Mouse (Mus musculus) hindbrain, embryonic 13.5 days (tissue): ENCODE results near the gene Olig3. TPM values are rescaled to one million over a fixed set of nuclear protein-coding genes. Genes with fewer than 3 reads are reported as not detected.

ENCODE experiments used
- ATAC-seq: fragments of 200-750 bp; cut with Nextera tagmentation; 2 replicates; pipeline ENCODE4 v1.8.0; 2017; ENCODE audit warnings: moderate TSS enrichment; ENCODE audit not compliant: low FRiP score
- H3K27ac ChIP-seq: fragments of 300-500 bp; sonication (generic); 2 replicates; pipeline ENCODE4 v1.5.1; 2015; ENCODE audit warnings: inconsistent platforms, mild to moderate bottlenecking, moderate library complexity
- H3K27me3 ChIP-seq: fragments of 300-500 bp; sonication (generic); 2 replicates; pipeline ENCODE4 v1.6.1; 2015; ENCODE audit warnings: mild to moderate bottlenecking, inconsistent platforms
- H3K36me3 ChIP-seq: fragments of 300-500 bp; sonication (generic); 2 replicates; pipeline ENCODE4 v1.6.1; 2015; ENCODE audit warnings: mild to moderate bottlenecking, inconsistent platforms
- H3K4me1 ChIP-seq: fragments of 300-500 bp; sonication (generic); replicated peaks from 2 replicates; pipeline ENCODE4 v1.6.1; 2015; ENCODE audit warnings: inconsistent platforms
- H3K4me2 ChIP-seq: fragments of 300-500 bp; sonication (generic); 2 replicates; pipeline ENCODE4 v1.6.1; 2015; ENCODE audit warnings: inconsistent platforms, mild to moderate bottlenecking, moderate library complexity
- H3K4me3 ChIP-seq: fragments of 300-500 bp; sonication (generic); 2 replicates; pipeline ENCODE4 v1.5.1; 2015; ENCODE audit warnings: mild to moderate bottlenecking, inconsistent platforms
- H3K9ac ChIP-seq: fragments of 300-500 bp; sonication (generic); 2 replicates; pipeline ENCODE4 v1.6.1; 2015; ENCODE audit warnings: mild to moderate bottlenecking, inconsistent platforms
- H3K9me3 ChIP-seq: fragments of 300-500 bp; sonication (generic); 2 replicates; pipeline ENCODE4 v1.6.1; 2016; ENCODE audit warnings: inconsistent platforms
- WGBS: fragments of 180-500 bp; shearing (Covaris S2); methylation state at CpG from one replicate; pipeline ENCODE4 v1.1.7; 2015; 5-methylcytosine and 5-hydroxymethylcytosine counted together
- polyA plus RNA-seq: library from polyadenylated mRNA; unstranded; fragments of >200 nt; fragmentation: Nextera tagmentation; extraction: Ambion mirVana; gene quantifications from 2 replicates; pipeline ENCODE4 v1.2.1, GENCODE M21; 2015

The Olig3 gene
- polyA plus RNA-seq: 14.5 and 29.9 TPM in 2 replicates

DNA sequence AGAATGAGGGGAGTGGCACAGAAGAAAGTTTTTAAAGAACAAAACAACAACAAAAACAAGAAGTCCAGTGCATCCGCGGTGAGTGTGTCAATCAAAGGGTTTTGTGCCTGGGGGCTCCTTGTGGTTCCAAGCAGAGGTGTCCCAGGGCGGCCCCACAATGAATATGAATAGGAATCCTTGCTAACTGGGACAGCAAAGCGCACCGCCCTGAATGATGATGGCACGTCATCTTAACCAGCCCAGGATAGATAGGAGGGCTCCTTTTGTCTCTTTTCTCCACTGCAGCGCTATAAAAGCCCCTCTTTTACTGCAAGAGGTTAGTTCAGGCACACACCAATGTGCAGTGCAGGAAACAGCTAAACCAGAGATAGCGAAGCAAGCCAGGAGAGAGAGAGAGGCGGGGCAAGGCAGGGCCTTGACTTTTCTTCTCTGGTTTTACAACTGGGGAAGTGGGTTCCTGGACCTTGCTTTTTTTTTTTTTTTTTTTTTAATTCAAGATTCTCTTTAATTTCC is at the start of gene Olig3:
Gene Olig3, plus strand, starts transcription at position 463 of the 513 bp plus-strand sequence.
- Histone ChIP-seq H3K9ac (peak within 1 kb of the TSS; percentile 67), H3K4me2 (peak within 1 kb of the TSS; percentile 52), H3K9me3 (no peaks in the 10 kb centered on the region), H3K36me3 (no peaks in the 10 kb centered on the region), H3K27me3 (peaks cover 96% of the 10 kb centered on the region), H3K27ac (peak within 1 kb of the TSS; percentile 69), H3K4me3 (peak within 1 kb of the TSS; percentile 38), H3K4me1 (peaks cover 21% of the 10 kb centered on the region)
- WGBS: 3% methylated on average over 9 of the region's 9 CpGs
- no peak for ATAC-seq

DNA sequence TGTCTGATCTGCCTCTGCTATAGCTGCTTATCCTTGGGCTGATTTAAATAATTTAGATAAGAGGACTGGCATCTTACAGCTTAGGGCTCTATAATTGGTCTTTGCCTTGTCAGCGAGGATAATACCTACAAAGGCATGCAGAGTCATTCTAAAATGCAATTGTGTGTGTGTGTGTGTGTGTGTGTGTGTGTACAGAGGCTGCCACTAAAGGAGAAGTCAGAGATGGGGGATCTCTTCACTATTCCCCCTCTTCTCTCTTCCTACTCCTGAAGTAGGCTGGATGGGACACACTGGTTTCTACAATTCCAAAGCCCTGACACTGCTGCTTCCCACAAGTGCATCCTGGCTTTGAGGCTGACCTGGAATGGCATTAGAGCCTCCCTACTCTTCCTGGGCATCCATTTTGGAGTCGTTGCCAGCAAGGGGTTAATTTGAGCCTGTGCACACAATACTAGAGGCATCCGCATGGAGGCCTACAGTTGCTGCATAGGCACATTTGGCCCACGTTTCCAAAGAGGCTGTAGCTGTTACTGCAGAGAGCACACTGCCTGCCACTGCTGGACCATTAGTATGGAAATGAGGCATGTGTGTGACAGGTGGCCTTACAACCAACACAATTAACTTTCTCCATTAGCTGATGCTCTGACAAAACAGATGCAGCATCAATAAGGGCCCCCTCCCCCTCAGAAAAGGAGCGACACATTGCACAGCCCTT is 46.5 kb upstream of the Olig3 start:
- peak overlapping the region; percentile 27; the same call in 1 of the 2 replicates for H3K4me2 ChIP-seq
- no peak overlapping the region for H3K9ac ChIP-seq
- peaks cover 14% of the 10 kb centered on the region for H3K4me1 ChIP-seq
- H3K27ac ChIP-seq: 0 out of 2 replicates have a peak overlapping the region, but pooled peaks have one; percentile 30
- no peaks in the 10 kb centered on the region for H3K9me3 ChIP-seq
- peaks cover 67% of the 10 kb centered on the region for H3K27me3 ChIP-seq
- no peaks in the 10 kb centered on the region for H3K36me3 ChIP-seq
- ATAC-seq: peak; percentile 97
- H3K4me3 ChIP-seq: no peak overlapping the region
- 10% methylated on average over 5 of the region's 5 CpGs for WGBS

DNA sequence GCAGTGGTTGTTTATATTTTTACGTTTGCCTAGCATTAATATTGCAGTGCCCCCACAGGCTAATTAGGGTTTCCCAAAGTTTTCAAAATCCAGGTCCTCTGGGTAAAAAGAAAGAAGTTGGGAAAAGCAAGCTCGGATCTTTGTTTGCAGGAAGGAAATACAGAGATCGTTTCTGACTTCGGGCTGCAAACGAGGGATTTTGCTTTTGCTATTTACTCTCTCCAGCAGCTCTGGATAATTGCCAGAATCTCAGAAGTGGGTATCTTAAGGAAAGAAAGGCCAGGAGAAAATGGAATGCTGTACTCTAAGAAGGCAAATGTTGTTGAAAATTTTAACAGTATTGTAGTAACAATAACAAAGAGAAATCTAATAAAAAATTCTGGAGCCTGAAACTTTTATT is 45.9 kb upstream of the Olig3 start:
- Histone ChIP-seq H3K4me3 (no peak overlapping the region), H3K4me2 (peak overlapping the region; percentile 27; the same call in 1 of the 2 replicates), H3K36me3 (no peaks in the 10 kb centered on the region), H3K4me1 (peaks cover 14% of the 10 kb centered on the region), H3K27me3 (peaks cover 72% of the 10 kb centered on the region), H3K9me3 (no peaks in the 10 kb centered on the region), H3K9ac (no peak overlapping the region), H3K27ac (0 out of 2 replicates have a peak overlapping the region, but pooled peaks have one; percentile 30)
- no peak for ATAC-seq
- 21% methylated on average over 5 of the region's 5 CpGs for WGBS

DNA sequence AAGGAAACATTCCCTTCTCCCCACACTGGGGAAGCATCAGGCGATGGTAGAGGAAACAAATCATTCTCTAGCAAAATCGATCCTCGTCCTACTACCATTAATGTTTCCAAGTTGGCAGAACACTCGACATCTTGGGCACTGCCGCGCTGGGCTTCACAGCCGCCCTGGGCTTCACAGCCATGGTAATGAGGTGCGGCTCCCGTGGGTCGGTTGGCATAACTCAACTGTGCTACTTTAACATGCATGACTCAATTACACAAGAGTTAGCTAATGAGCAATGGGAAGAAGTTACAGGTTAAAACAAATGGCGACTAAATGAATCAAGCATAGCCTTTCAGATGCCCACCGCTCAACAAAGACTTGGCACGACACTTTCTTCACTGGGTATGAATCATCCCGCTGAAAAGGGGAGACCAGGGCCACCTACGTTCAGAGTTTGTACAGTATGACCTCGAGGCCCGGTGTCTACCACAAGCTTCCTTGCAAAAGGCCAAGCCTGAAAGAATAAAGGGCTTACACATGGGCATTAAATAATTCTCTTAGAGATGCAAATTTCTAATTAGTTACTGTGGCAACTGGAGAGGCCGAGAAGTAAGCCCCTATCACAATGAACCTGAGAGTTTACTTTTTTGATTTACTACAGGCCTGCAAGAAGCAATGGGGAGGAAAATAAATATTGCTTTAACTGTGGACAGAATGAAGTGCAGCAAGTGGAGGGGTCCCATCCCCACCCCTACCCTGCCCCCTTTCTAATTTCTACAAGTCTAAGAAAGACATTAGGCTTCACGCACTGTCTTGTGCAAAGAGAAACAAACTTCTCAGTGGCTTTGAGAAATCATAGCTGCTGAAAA is 38.1 kb upstream of the Olig3 start:
- ATAC-seq: peak; percentile 84
- H3K36me3 ChIP-seq: no peaks in the 10 kb centered on the region
- no peaks in the 10 kb centered on the region for H3K9me3 ChIP-seq
- H3K9ac ChIP-seq: no peak overlapping the region
- H3K4me3 ChIP-seq: no peak overlapping the region
- H3K4me2 ChIP-seq: no peak overlapping the region
- no peak overlapping the region for H3K27ac ChIP-seq
- peaks cover 91% of the 10 kb centered on the region for H3K27me3 ChIP-seq
- peaks cover 9% of the 10 kb centered on the region for H3K4me1 ChIP-seq
- WGBS: 51% methylated on average over 19 of the region's 19 CpGs

DNA sequence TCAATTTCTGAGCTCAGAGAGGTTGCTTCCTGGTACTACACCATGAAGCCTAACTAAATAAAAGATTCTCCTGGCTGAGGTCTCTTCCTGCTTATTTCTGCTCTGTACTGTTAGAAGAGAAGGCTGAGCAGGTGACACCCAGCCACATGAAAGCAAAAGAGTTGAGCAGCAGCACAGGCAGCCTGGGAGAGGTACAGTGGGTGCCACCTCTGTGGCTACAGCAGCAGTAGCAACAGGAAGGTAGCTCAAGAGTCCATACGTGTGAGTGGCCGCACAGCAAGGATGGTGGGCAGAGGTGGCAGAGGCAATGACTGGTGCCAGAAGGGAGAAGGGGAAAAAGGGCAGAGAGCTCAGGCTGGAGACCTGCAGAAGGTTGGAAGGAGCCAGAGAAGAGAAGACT is 34.6 kb upstream of the Olig3 start:
- Histone ChIP-seq H3K4me1 (peaks cover 9% of the 10 kb centered on the region), H3K4me3 (no peak overlapping the region), H3K27ac (no peak overlapping the region), H3K9me3 (no peaks in the 10 kb centered on the region), H3K4me2 (no peak overlapping the region), H3K9ac (no peak overlapping the region), H3K36me3 (no peaks in the 10 kb centered on the region), H3K27me3 (peaks cover 72% of the 10 kb centered on the region)
- 84% methylated on average over 2 of the region's 2 CpGs for WGBS
- no peak for ATAC-seq

DNA sequence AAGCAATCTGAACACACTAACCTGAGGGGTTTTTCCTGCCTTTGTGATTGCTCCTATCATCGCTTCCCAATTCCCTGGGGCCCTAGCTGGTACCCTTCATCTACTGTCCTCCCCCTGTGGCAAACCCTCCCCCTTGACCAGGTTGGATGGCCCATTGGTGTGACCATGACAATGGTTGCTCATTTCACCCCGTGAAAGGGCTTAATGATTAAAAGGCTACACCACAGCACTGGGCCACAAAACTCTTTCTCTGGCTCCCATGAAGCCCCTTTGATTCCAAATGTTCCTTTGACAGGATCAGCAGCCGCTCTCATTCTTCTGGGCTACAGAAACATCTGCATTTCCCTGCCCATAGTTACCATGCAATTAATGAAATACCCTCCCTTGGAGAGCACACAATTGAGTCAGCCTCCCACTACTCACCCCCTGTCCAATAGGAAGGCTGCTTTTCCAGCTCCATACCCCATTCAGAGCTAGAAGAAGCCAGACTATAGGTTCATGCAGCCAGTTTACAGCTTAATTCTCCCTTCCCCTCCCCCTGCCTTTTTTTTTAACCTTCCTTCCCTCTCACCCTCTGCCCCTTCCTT is 27.0 kb upstream of the Olig3 start:
- no peaks in the 10 kb centered on the region for H3K36me3 ChIP-seq
- H3K4me2 ChIP-seq: no peak overlapping the region
- 0 out of 2 replicates have a peak, but pooled peaks have one; percentile 54 for ATAC-seq
- no peak overlapping the region for H3K27ac ChIP-seq
- no peaks in the 10 kb centered on the region for H3K9me3 ChIP-seq
- WGBS: 10% methylated on average over 3 of the region's 3 CpGs
- H3K4me3 ChIP-seq: no peak overlapping the region
- H3K27me3 ChIP-seq: peaks cover 66% of the 10 kb centered on the region
- H3K4me1 ChIP-seq: peaks cover 7% of the 10 kb centered on the region
- H3K9ac ChIP-seq: no peak overlapping the region

GRCm38 (mm10) chr10:19333425-19333824 is 22.9 kb upstream of the Olig3 start:
- H3K4me1 ChIP-seq: peaks cover 7% of the 10 kb centered on the region
- H3K9me3 ChIP-seq: no peaks in the 10 kb centered on the region
- H3K4me2 ChIP-seq: no peak overlapping the region
- no peak overlapping the region for H3K9ac ChIP-seq
- peaks cover 59% of the 10 kb centered on the region for H3K27me3 ChIP-seq
- no peak overlapping the region for H3K27ac ChIP-seq
- no peaks in the 10 kb centered on the region for H3K36me3 ChIP-seq
- WGBS: 79% methylated on average over 1 of the region's 1 CpGs
- ATAC-seq: no peak
- no peak overlapping the region for H3K4me3 ChIP-seq

DNA sequence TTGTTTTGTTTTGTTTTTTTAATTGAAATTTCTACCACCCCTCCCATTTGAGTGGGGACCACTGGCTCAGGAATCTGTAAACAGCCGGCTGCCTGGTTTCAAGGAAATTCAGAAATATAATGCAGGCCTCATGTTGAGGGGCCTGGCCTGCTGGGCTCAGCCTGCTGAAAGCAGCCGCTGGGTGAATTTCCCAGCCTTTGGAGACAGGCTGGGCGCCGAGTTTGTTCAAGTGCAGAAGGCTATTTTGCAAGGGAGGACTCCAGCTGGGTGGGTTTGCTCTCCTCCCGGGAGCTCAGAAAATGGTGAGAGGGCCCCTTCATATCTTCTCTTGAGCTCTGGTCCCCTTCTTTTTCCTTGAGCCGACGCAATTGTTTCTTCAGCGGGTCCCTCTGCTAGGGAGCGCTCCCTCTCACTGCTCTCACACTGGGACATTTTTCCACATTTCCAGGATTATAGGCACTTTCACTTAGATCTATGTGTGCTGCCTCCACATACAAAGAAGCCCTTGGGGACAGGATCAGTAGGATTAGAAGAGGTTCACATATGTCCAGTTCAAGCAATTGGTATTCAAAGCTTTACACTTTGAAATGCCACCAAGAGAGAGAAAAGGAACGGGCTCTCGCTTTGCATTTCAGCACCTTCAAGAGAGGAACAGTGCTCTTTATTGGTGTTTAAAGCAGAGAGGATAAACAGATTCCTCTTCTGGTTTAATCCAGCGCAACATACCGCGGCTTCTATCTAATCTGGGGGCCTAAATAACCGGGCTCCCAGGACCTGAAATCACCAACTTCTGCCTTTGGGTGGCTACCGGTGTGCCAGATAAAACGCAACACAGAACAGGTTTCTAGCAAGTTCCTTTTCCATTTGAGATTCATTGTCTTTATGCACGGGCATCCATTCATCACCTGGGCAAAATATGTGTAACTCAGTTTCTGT is 17.4 kb upstream of the Olig3 start:
- H3K27ac ChIP-seq: no peak overlapping the region
- H3K27me3 ChIP-seq: peaks cover 81% of the 10 kb centered on the region
- no peak for ATAC-seq
- H3K36me3 ChIP-seq: no peaks in the 10 kb centered on the region
- H3K9me3 ChIP-seq: no peaks in the 10 kb centered on the region
- H3K4me2 ChIP-seq: peak overlapping the region; percentile 8
- peaks cover 5% of the 10 kb centered on the region for H3K4me1 ChIP-seq
- WGBS: 9% methylated on average over 18 of the region's 18 CpGs
- no peak overlapping the region for H3K4me3 ChIP-seq
- no peak overlapping the region for H3K9ac ChIP-seq

DNA sequence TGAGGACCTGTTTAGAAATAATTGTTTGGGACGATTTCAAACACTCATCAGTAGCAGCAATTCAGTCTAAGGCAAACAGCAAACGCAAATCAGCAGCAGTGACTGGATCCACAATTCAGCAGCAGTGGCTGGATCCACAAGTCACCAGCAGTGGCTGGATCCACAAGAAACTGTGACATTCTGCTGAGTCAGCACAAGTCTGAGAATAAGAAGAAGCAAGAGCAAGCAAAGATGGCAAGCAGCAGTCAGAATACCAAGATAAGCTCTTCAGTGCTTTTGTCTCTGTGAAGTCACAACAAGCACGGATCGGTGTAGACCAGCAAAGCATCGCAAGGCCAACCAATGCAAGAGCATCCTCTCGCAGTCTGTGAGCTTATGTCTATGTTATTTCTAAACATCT is 12.3 kb upstream of the Olig3 start:
- Histone ChIP-seq H3K9ac (no peak overlapping the region), H3K36me3 (no peaks in the 10 kb centered on the region), H3K4me1 (no peaks in the 10 kb centered on the region), H3K4me3 (no peak overlapping the region), H3K4me2 (no peak overlapping the region), H3K27ac (no peak overlapping the region), H3K9me3 (no peaks in the 10 kb centered on the region), H3K27me3 (peaks cover 87% of the 10 kb centered on the region)
- ATAC-seq: no peak
- WGBS: 91% methylated on average over 6 of the region's 6 CpGs

DNA sequence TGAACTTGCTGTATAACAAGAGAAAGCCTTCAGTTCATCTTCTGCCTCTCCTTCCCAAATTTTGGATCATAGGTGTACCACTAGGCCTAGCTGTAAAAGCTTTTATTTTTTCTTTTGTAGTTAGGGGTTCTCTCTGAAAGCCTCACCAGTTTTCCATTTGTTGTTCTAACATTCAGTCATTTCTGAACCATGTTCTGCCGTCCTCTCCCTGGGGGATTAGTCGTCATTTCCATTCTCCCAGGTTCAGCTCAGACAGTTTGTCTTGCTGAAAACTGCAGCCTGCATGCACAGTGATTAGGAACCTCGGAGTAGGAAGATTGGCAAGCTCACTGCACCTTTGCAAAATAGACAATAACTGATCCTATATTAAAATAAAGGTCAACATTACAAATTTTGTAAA is 7.0 kb upstream of the Olig3 start:
- H3K27me3 ChIP-seq: peaks cover 76% of the 10 kb centered on the region
- no peak overlapping the region for H3K4me3 ChIP-seq
- H3K9ac ChIP-seq: no peak overlapping the region
- H3K36me3 ChIP-seq: no peaks in the 10 kb centered on the region
- no peak overlapping the region for H3K4me2 ChIP-seq
- ATAC-seq: no peak
- H3K9me3 ChIP-seq: no peaks in the 10 kb centered on the region
- no peak overlapping the region for H3K27ac ChIP-seq
- peaks cover 9% of the 10 kb centered on the region for H3K4me1 ChIP-seq
- WGBS: 42% methylated on average over 3 of the region's 3 CpGs
